Mouse (Mus musculus) lung, adult 2 months (tissue): ENCODE results near the gene Ankle2.

Experiments used
- CTCF ChIP-seq: fragments of 200-500 bp; IDR thresholded peaks from 2 replicates; pipeline ENCODE4 v1.5.1; 2011; ENCODE audit warnings: mild to moderate bottlenecking, low read length, control low read depth; ENCODE audit not compliant: insufficient read depth
- POLR2A ChIP-seq: fragments of 200-500 bp; IDR thresholded peaks from 2 replicates; pipeline ENCODE4 v1.6.1; 2011; ENCODE audit warnings: low read depth, mild to moderate bottlenecking, control low read depth, low read length, borderline replicate concordance; ENCODE audit errors: extremely low read depth

GRCm38 (mm10) chr5:110181716-110182115 is 49.1 kb upstream of the Ankle2 start:
- TF ChIP-seq POLR2A (no peak), CTCF (no peak)
